Mouse (Mus musculus) lung, postnatal 10 days (tissue): ENCODE results near the gene Bhlhe41.
A peak's percentile ranks its signal among the peaks of the same experiment; 100 is the strongest.

ENCODE experiments used
- DNase-seq: peaks from one replicate; pipeline ENCODE4 v3.0.0; 2021

The Bhlhe41 gene

GRCm38 (mm10) chr6:145865289-145865885 is at the start of gene Bhlhe41:
Gene Bhlhe41, minus strand, starts transcription at chr6:145865558.
- DNase-seq, result peak; percentile 79

- no peak for DNase-seq
Observed at GRCm38 (mm10) chr6:145912232-145912631, 46.9 kb upstream of the Bhlhe41 start.

- DNase-seq, result no peak
Observed at GRCm38 (mm10) chr6:145910469-145911426, 45.4 kb upstream of the Bhlhe41 start.

- DNase-seq, result no peak
Observed at GRCm38 (mm10) chr6:145909943-145910342, 44.6 kb upstream of the Bhlhe41 start.

- DNase-seq, result no peak
Observed at GRCm38 (mm10) chr6:145906096-145906890, 40.9 kb upstream of the Bhlhe41 start.

GRCm38 (mm10) chr6:145904616-145905015 is 39.3 kb upstream of the Bhlhe41 start:
- no peak for DNase-seq

- DNase-seq, result no peak
Observed at GRCm38 (mm10) chr6:145904169-145904568, 38.8 kb upstream of the Bhlhe41 start.

- no peak for DNase-seq
Observed at GRCm38 (mm10) chr6:145894669-145895342, 29.4 kb upstream of the Bhlhe41 start.

- no peak for DNase-seq
Observed at GRCm38 (mm10) chr6:145893366-145894021, 28.1 kb upstream of the Bhlhe41 start.

- no peak for DNase-seq
Observed at GRCm38 (mm10) chr6:145892381-145893265, 27.3 kb upstream of the Bhlhe41 start.

GRCm38 (mm10) chr6:145891951-145892350 is 26.6 kb upstream of the Bhlhe41 start:
- DNase-seq, result no peak

- DNase-seq, result no peak
Observed at GRCm38 (mm10) chr6:145887719-145888118, 22.4 kb upstream of the Bhlhe41 start.

GRCm38 (mm10) chr6:145886277-145886676 is 20.9 kb upstream of the Bhlhe41 start:
- DNase-seq, result peak; percentile 43

GRCm38 (mm10) chr6:145885069-145885468 is 19.7 kb upstream of the Bhlhe41 start:
- no peak for DNase-seq

GRCm38 (mm10) chr6:145883668-145884067 is 18.3 kb upstream of the Bhlhe41 start:
- DNase-seq, result no peak

- no peak for DNase-seq
Observed at GRCm38 (mm10) chr6:145883010-145883409, 17.7 kb upstream of the Bhlhe41 start.

GRCm38 (mm10) chr6:145880609-145881008 is 15.3 kb upstream of the Bhlhe41 start:
- DNase-seq, result no peak

- DNase-seq, result no peak
Observed at GRCm38 (mm10) chr6:145876986-145877735, 11.8 kb upstream of the Bhlhe41 start.

GRCm38 (mm10) chr6:145873354-145873753 is 8.0 kb upstream of the Bhlhe41 start:
- DNase-seq, result no peak

- DNase-seq, result no peak
Observed at GRCm38 (mm10) chr6:145872010-145872409, 6.7 kb upstream of the Bhlhe41 start.
